Mouse (Mus musculus) midbrain, postnatal 0 days (tissue): Measurements from ENCODE around the gene Irf4. TPM values are rescaled to one million over a fixed set of nuclear protein-coding genes. Genes with fewer than 3 reads are reported as not detected.

Experiments
- ATAC-seq: fragments of 200-750 bp; cut with Nextera tagmentation; 2 replicates; pipeline ENCODE4 v1.8.0; 2017; ENCODE audit warnings: moderate number of reproducible peaks, mild to moderate bottlenecking, moderate TSS enrichment, moderate library complexity; ENCODE audit not compliant: low FRiP score
- DNase-seq: peaks from one replicate; pipeline ENCODE4 v3.0.0-alpha.2; 2015; ENCODE audit warnings: low spot score
- H3K27ac ChIP-seq: fragments of 300-500 bp; sonication (generic); 2 replicates; pipeline ENCODE4 v1.5.1; 2014; ENCODE audit warnings: low read depth, mild to moderate bottlenecking, low read length, mixed read lengths
- H3K27me3 ChIP-seq: fragments of 300-500 bp; sonication (generic); 2 replicates; pipeline ENCODE4 v1.6.1; 2014; ENCODE audit warnings: low read length, control low read depth, mixed read lengths; ENCODE audit not compliant: insufficient read depth
- H3K36me3 ChIP-seq: fragments of 300-500 bp; sonication (generic); 2 replicates; pipeline ENCODE4 v1.6.1; 2014; ENCODE audit warnings: low read length, control low read depth, mixed read lengths; ENCODE audit not compliant: insufficient read depth
- H3K4me1 ChIP-seq: fragments of 300-500 bp; sonication (generic); 2 replicates; pipeline ENCODE4 v1.6.1; 2014; ENCODE audit warnings: mild to moderate bottlenecking, control low read depth, antibody characterized with exemption, low read length, mixed read lengths; ENCODE audit not compliant: insufficient read depth
- H3K4me2 ChIP-seq: fragments of 300-500 bp; sonication (generic); 2 replicates; pipeline ENCODE4 v1.6.1; 2014; ENCODE audit warnings: low read depth, mild to moderate bottlenecking, low read length, mixed read lengths; ENCODE audit not compliant: poor library complexity, severe bottlenecking
- H3K4me3 ChIP-seq: fragments of 300-500 bp; sonication (generic); 2 replicates; pipeline ENCODE4 v1.5.1; 2014; ENCODE audit warnings: low read depth, mild to moderate bottlenecking, low read length, moderate library complexity
- H3K9ac ChIP-seq: fragments of 300-500 bp; sonication (generic); replicated peaks from 2 replicates; pipeline ENCODE4 v1.6.1; 2014; ENCODE audit warnings: mild to moderate bottlenecking, low read length, moderate library complexity, mixed read lengths; ENCODE audit not compliant: poor library complexity, severe bottlenecking
- H3K9me3 ChIP-seq: fragments of 300-500 bp; sonication (generic); 2 replicates; pipeline ENCODE4 v1.6.1; 2016; ENCODE audit warnings: low read length, control low read depth
- CTCF ChIP-seq: IDR thresholded peaks from 2 replicates; pipeline ENCODE4 v1.5.1; 2016; ENCODE audit warnings: antibody characterized with exemption, mild to moderate bottlenecking
- WGBS: fragments of 180-500 bp; shearing (Covaris S2); extraction: QIAGEN DNeasy Blood & Tissue Kit; methylation state at CpG from one replicate; pipeline ENCODE4 v1.1.7; 2014; 5-methylcytosine and 5-hydroxymethylcytosine counted together
- polyA plus RNA-seq: library from polyadenylated mRNA; unstranded; fragments of >200 nt; fragmentation: Nextera tagmentation; extraction: Ambion mirVana; gene quantifications from 2 replicates; pipeline ENCODE4 v1.2.1, GENCODE M21; 2015
- total RNA-seq: library from RNA; depleted of rRNA; stranded (reverse); fragments of >200 nt; gene quantifications from 2 replicates; pipeline ENCODE4 v1.2.3, GENCODE M21; 2014

Gene Irf4
- total and polyA plus RNA-seq, 2 experiments from 2014 or later = 0.02 to 0.44 TPM

DNA sequence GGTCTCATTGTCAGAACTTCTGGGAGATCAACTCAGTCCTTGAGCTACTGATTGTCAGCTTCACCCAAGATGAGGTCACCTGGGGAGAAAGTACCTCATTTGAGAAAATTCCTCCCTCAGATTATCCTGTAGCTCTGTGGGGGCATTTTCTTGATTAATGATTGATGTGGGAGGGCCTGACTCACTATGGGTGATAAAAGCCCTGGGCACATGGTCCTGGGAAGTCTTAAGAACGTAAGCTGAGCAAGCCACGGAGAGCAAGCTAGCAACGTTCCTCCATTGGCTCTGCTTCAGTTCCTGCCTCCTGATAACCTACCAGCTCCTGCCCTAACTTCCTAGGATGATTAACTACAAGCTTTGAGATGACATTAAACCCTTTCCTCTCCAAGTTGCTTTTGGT, 35.4 kb upstream of the Irf4 start:
- no peak for TF ChIP-seq CTCF
- 82% methylated on average over 3 of the region's 3 CpGs for WGBS
- ATAC-seq (no peak), DNase-seq (no peak)
- Histone ChIP-seq H3K36me3 (peaks cover 20% of the 10 kb centered on the region; the same call in 1 of the 2 replicates), H3K9me3 (no peaks in the 10 kb centered on the region), H3K4me3 (no peak overlapping the region), H3K9ac (no peak overlapping the region), H3K27ac (no peak overlapping the region), H3K4me2 (no peak overlapping the region), H3K4me1 (no peaks in the 10 kb centered on the region), H3K27me3 (no peaks in the 10 kb centered on the region)

DNA sequence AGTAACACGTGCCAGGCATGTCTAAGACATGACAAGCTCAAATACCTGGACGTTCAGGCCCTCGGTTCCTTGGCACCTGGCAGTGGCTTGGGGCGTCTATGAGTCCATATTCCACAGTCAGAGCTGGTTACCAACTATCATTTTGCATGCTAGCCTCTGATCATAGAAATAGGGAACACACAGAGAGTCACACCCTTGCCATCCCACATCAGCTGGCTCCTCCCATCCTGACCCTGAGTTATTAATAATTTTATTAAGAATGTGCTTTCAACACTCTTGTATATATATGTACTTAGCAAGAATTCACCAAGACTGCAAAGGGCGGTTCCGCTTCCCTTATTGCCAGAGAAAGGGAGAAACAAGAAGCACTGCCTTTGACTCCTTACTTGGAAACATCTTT, 34.5 kb upstream of the Irf4 start:
- Histone ChIP-seq H3K4me2 (no peak overlapping the region), H3K27me3 (no peaks in the 10 kb centered on the region), H3K4me1 (no peaks in the 10 kb centered on the region), H3K27ac (no peak overlapping the region), H3K4me3 (no peak overlapping the region), H3K9ac (no peak overlapping the region), H3K36me3 (peaks cover 11% of the 10 kb centered on the region; the same call in 1 of the 2 replicates), H3K9me3 (no peaks in the 10 kb centered on the region)
- no peak for DNase-seq
- WGBS = 94% methylated on average over 6 of the region's 6 CpGs
- TF ChIP-seq CTCF = no peak
- ATAC-seq = no peak

DNA sequence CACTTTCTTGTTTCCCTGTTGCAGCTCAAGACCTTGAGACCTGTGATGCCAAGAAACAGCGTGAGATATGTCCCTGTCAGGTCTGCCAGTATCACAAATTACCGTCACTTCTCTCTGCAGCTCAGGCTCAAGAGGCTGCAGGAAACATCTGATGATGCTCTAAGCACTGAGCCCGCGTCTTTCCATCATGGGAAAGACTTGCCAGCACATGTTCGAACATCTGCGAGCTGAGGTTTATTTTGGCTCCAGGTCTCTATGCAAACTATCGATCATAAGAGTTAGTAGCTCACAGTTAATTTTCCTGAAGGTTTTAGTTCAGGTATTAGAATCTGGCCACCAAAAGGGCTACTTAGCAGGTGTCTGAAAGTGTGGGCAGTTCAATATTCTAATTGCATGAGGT, 34.0 kb upstream of the Irf4 start:
- 91% methylated on average over 7 of the region's 7 CpGs for WGBS
- no peak overlapping the region for H3K9ac ChIP-seq
- DNase-seq (no peak), ATAC-seq (no peak)
- H3K27ac ChIP-seq = no peak overlapping the region
- H3K4me2 ChIP-seq = no peak overlapping the region
- no peaks in the 10 kb centered on the region for H3K27me3 ChIP-seq
- H3K4me1 ChIP-seq = no peaks in the 10 kb centered on the region
- no peaks in the 10 kb centered on the region for H3K9me3 ChIP-seq
- no peak overlapping the region for H3K4me3 ChIP-seq
- no peak for TF ChIP-seq CTCF
- H3K36me3 ChIP-seq = peaks cover 10% of the 10 kb centered on the region; the same call in 1 of the 2 replicates

DNA sequence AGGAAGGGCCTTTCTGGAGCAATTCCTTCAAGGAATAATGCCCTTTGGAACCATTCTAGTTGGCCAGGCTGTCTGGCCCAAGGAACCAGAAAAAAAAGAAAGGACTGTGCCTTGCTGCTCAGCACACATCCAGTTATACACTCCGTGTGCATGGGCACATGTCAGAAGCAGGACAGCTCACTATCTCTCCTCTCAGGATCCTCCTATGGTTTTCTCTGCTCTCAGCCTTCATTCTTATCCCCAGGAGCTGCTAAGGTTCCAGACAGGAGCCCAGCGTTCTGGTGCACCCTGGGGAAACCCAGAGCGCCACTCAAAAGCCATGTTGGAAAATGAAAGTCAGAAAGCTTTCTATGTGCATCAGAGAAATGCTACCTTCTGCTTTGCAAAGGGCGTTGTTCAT, 33.5 kb upstream of the Irf4 start:
- TF ChIP-seq CTCF = no peak
- no peaks in the 10 kb centered on the region for H3K27me3 ChIP-seq
- ATAC-seq (no peak), DNase-seq (no peak)
- H3K9me3 ChIP-seq = no peaks in the 10 kb centered on the region
- H3K9ac ChIP-seq = no peak overlapping the region
- 88% methylated on average over 4 of the region's 4 CpGs for WGBS
- H3K27ac ChIP-seq = no peak overlapping the region
- H3K4me3 ChIP-seq = no peak overlapping the region
- H3K36me3 ChIP-seq = peaks cover 10% of the 10 kb centered on the region; the same call in 1 of the 2 replicates
- no peak overlapping the region for H3K4me2 ChIP-seq
- no peaks in the 10 kb centered on the region for H3K4me1 ChIP-seq

DNA sequence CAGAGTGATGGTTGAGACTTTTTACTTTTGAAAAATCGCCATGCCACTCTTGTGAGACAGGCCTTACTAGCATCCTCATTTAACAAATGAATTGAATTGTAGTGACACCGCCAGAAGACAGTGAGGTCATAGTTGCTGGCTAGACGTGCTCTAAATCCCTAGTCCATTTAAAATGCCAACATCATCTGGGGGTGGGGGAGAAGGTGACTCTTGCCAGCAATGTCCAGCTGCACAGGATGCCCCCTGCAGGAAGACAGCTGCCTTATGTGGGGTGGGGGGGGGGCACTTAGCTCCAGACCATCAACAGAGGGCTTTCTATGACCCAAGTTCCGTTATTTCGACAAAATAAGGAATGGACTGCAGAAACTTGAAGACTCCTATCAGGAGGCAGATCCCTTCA, 32.4 kb upstream of the Irf4 start:
- Histone ChIP-seq H3K9me3 (no peaks in the 10 kb centered on the region), H3K36me3 (peaks cover 5% of the 10 kb centered on the region; the same call in 1 of the 2 replicates), H3K4me2 (no peak overlapping the region), H3K9ac (no peak overlapping the region), H3K4me3 (no peak overlapping the region), H3K4me1 (no peaks in the 10 kb centered on the region), H3K27ac (no peak overlapping the region), H3K27me3 (no peaks in the 10 kb centered on the region)
- ATAC-seq (no peak), DNase-seq (peak; percentile 33)
- TF ChIP-seq CTCF = no peak
- 65% methylated on average over 5 of the region's 5 CpGs for WGBS

DNA sequence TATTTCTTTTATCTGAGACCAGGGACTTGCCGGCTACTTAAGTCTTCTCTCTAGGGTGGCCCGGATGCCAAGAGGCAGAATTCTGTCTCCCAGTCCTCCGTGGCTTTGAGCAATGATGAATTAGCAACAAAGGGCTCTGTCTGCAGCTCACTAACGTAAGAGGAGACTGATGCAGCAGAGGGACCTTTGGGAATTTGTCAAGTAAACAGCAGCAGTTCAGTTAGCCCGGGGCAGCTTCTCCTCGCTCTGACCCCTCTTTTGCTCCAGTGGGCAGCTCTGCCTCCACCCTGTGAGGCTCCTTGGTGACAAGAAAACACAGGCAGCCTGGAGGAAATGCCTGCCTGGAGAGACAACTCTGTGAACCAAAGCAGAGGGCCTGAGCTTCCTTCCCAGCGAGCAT, 26.4 kb upstream of the Irf4 start:
- Histone ChIP-seq H3K9me3 (no peaks in the 10 kb centered on the region), H3K27ac (no peak overlapping the region), H3K4me3 (no peak overlapping the region), H3K4me2 (no peak overlapping the region), H3K36me3 (no peaks in the 10 kb centered on the region), H3K27me3 (no peaks in the 10 kb centered on the region), H3K9ac (0 out of 2 replicates have a peak overlapping the region, but pooled peaks have one; percentile 2), H3K4me1 (no peaks in the 10 kb centered on the region)
- no peak for TF ChIP-seq CTCF
- WGBS = 10% methylated on average over 7 of the region's 7 CpGs
- ATAC-seq (no peak; the same call in 1 of the 2 replicates), DNase-seq (no peak)
